Mouse (Mus musculus): ENCODE results near the gene Rnf38.

Gene Rnf38

GRCm38 (mm10) chr4:44119410-44120201 is 114.0 kb downstream of the Rnf38 start:
- 54% methylated on average over 9 of the region's 9 CpGs for WGBS

- WGBS, result 84% methylated on average over 13 of the region's 13 CpGs
Measured at GRCm38 (mm10) chr4:44115046-44115445, 118.5 kb downstream of the Rnf38 start.

- 22% methylated on average over 16 of the region's 16 CpGs for WGBS
Measured at GRCm38 (mm10) chr4:44113393-44114138, 120.0 kb downstream of the Rnf38 start.

GRCm38 (mm10) chr4:44112741-44113140 is 120.8 kb downstream of the Rnf38 start:
- 43% methylated on average over 4 of the region's 4 CpGs for WGBS

GRCm38 (mm10) chr4:44110771-44111170 is 122.8 kb downstream of the Rnf38 start:
- 90% methylated on average over 7 of the region's 7 CpGs for WGBS

GRCm38 (mm10) chr4:44108297-44108696 is 125.3 kb downstream of the Rnf38 start:
- WGBS, result 94% methylated on average over 6 of the region's 6 CpGs

GRCm38 (mm10) chr4:44107339-44107738 is 126.2 kb downstream of the Rnf38 start:
- WGBS, result 50% methylated on average over 6 of the region's 6 CpGs

- 14% methylated on average over 18 of the region's 18 CpGs for WGBS
Measured at GRCm38 (mm10) chr4:44106297-44106821, 127.2 kb downstream of the Rnf38 start.

- 69% methylated on average over 8 of the region's 8 CpGs for WGBS
Measured at GRCm38 (mm10) chr4:44104195-44104917, 129.2 kb downstream of the Rnf38 start.

- WGBS, result 86% methylated on average over 8 of the region's 8 CpGs
Measured at GRCm38 (mm10) chr4:44103620-44104019, 130.0 kb downstream of the Rnf38 start.

- WGBS, result 75% methylated on average over 11 of the region's 11 CpGs
Measured at GRCm38 (mm10) chr4:44097576-44098335, 135.8 kb downstream of the Rnf38 start.

- WGBS, result 92% methylated on average over 4 of the region's 4 CpGs
Measured at GRCm38 (mm10) chr4:44094475-44094874, 139.1 kb downstream of the Rnf38 start.

GRCm38 (mm10) chr4:44092359-44092758 is 141.2 kb downstream of the Rnf38 start:
- WGBS, result 85% methylated on average over 11 of the region's 11 CpGs

- 95% methylated on average over 3 of the region's 3 CpGs for WGBS
Measured at GRCm38 (mm10) chr4:44085566-44085965, 148.0 kb downstream of the Rnf38 start.

GRCm38 (mm10) chr4:44084602-44085325 is 148.8 kb downstream of the Rnf38 start:
- 67% methylated on average over 13 of the region's 13 CpGs for WGBS

- 15% methylated on average over 11 of the region's 11 CpGs for WGBS
Measured at GRCm38 (mm10) chr4:44083945-44084344, 149.6 kb downstream of the Rnf38 start, which contains the start of gene Gne. Gene Gne (minus strand): TSS chr4:44084177.

GRCm38 (mm10) chr4:44078358-44078933 is 155.1 kb downstream of the Rnf38 start:
- WGBS, result 88% methylated on average over 7 of the region's 7 CpGs

All from cerebral cortex, adult 2 months (tissue).